Mouse (Mus musculus): ENCODE measurements around the gene Prr15l.

The Prr15l gene

GRCm38 (mm10) chr11:96947849-96948248, 19.9 kb downstream of the Prr15l start:
- no peak for DNase-seq (ENCODE audit: low spot score in 2 of 2)

- no peak for DNase-seq (ENCODE audit: low spot score in 2 of 2)
These were observed 22.9 kb downstream of the Prr15l start for GRCm38 (mm10) chr11:96950767-96951166.

- DNase-seq (ENCODE audit: low spot score in 2 of 2) = no peak
These were observed 24.5 kb downstream of the Prr15l start for GRCm38 (mm10) chr11:96952426-96952825.

- no peak for DNase-seq (ENCODE audit: low spot score in 2 of 2)
These were observed 25.0 kb downstream of the Prr15l start for GRCm38 (mm10) chr11:96952896-96953295.

- DNase-seq (ENCODE audit: low spot score in 2 of 2) = no peak
These were observed 27.2 kb downstream of the Prr15l start for GRCm38 (mm10) chr11:96955094-96955493.

- no peak for DNase-seq (ENCODE audit: low spot score in 2 of 2)
These were observed 28.3 kb downstream of the Prr15l start for GRCm38 (mm10) chr11:96956009-96956724.

- no peak for DNase-seq (ENCODE audit: low spot score in 2 of 2)
These were observed 29.3 kb downstream of the Prr15l start for GRCm38 (mm10) chr11:96957061-96957805.

- DNase-seq (ENCODE audit: low spot score in 2 of 2) = peak; percentile 87 to 92
These were observed 35.7 kb downstream of the Prr15l start for GRCm38 (mm10) chr11:96963580-96963979.

- no peak for DNase-seq (ENCODE audit: low spot score in 2 of 2)
These were observed 38.3 kb downstream of the Prr15l start for GRCm38 (mm10) chr11:96966172-96966571.

- DNase-seq (ENCODE audit: low spot score in 2 of 2) = no peak
These were observed 39.1 kb downstream of the Prr15l start for GRCm38 (mm10) chr11:96966914-96967543.

GRCm38 (mm10) chr11:96967544-96968269, 39.8 kb downstream of the Prr15l start:
- no peak for DNase-seq (ENCODE audit: low spot score in 2 of 2)

- DNase-seq (ENCODE audit: low spot score in 2 of 2) = no peak
These were observed 40.6 kb downstream of the Prr15l start for GRCm38 (mm10) chr11:96968476-96968875.

- no peak for DNase-seq (ENCODE audit: low spot score in 2 of 2)
These were observed 41.4 kb downstream of the Prr15l start for GRCm38 (mm10) chr11:96969280-96969722.

- no peak for DNase-seq (ENCODE audit: low spot score in 2 of 2)
These were observed 41.8 kb downstream of the Prr15l start for GRCm38 (mm10) chr11:96969746-96970145.

GRCm38 (mm10) chr11:96970341-96970740, 42.4 kb downstream of the Prr15l start:
- DNase-seq (ENCODE audit: low spot score in 2 of 2) = no peak

- no peak for DNase-seq (ENCODE audit: low spot score in 2 of 2)
These were observed 45.0 kb downstream of the Prr15l start for GRCm38 (mm10) chr11:96972906-96973305.

- DNase-seq (ENCODE audit: low spot score in 2 of 2) = no peak
These were observed 45.6 kb downstream of the Prr15l start for GRCm38 (mm10) chr11:96973426-96973964.

- no peak for DNase-seq (ENCODE audit: low spot score in 2 of 2)
These were observed 46.9 kb downstream of the Prr15l start for GRCm38 (mm10) chr11:96974813-96975212.

GRCm38 (mm10) chr11:96975511-96976378, 47.8 kb downstream of the Prr15l start:
- DNase-seq (ENCODE audit: low spot score in 2 of 2) = no peak

- DNase-seq (ENCODE audit: low spot score in 2 of 2) = no peak
These were observed 48.4 kb downstream of the Prr15l start for GRCm38 (mm10) chr11:96976379-96976687.
